Mouse (Mus musculus) kidney, postnatal 0 days (tissue): ENCODE measurements around the gene Slc25a42. TPM values are rescaled to one million over a fixed set of nuclear protein-coding genes. Genes with fewer than 3 reads are reported as not detected.

ENCODE experiments used
- ATAC-seq: fragments of 200-750 bp; cut with Nextera tagmentation; replicated peaks from 2 replicates; pipeline ENCODE4 v1.8.0; 2017; ENCODE audit warnings: low read depth, moderate number of reproducible peaks, moderate TSS enrichment, moderate library complexity; ENCODE audit not compliant: low FRiP score
- DNase-seq: peaks from one replicate; pipeline ENCODE4 v3.0.0-alpha.2; 2016; ENCODE audit warnings: low spot score
- H3K27ac ChIP-seq: fragments of 300-500 bp; sonication (generic); 2 replicates; pipeline ENCODE4 v1.5.1; 2014; ENCODE audit warnings: mild to moderate bottlenecking
- H3K27me3 ChIP-seq: fragments of 300-500 bp; sonication (generic); 2 replicates; pipeline ENCODE4 v1.6.1; 2014; ENCODE audit warnings: low read length, mixed read lengths; ENCODE audit not compliant: insufficient read depth
- H3K36me3 ChIP-seq: fragments of 300-500 bp; sonication (generic); 2 replicates; pipeline ENCODE4 v1.6.1; 2014; ENCODE audit warnings: low read length, mixed read lengths; ENCODE audit not compliant: insufficient read depth
- H3K4me1 ChIP-seq: fragments of 300-500 bp; sonication (generic); replicated peaks from 2 replicates; pipeline ENCODE4 v1.6.1; 2014; ENCODE audit warnings: antibody characterized with exemption, low read length, mixed read lengths; ENCODE audit not compliant: insufficient read depth
- H3K4me2 ChIP-seq: fragments of 300-500 bp; sonication (generic); 2 replicates; pipeline ENCODE4 v1.6.1; 2014; ENCODE audit warnings: mild to moderate bottlenecking, low read length, moderate library complexity, mixed read lengths
- H3K4me3 ChIP-seq: fragments of 300-500 bp; sonication (generic); replicated peaks from 2 replicates; pipeline ENCODE4 v1.5.1; 2014; ENCODE audit warnings: low read depth, low read length
- H3K9ac ChIP-seq: fragments of 300-500 bp; sonication (generic); 2 replicates; pipeline ENCODE4 v1.6.1; 2014; ENCODE audit warnings: low read depth, low read length
- H3K9me3 ChIP-seq: fragments of 300-500 bp; sonication (generic); replicated peaks from 2 replicates; pipeline ENCODE4 v1.6.1; 2016; ENCODE audit warnings: low read length, inconsistent platforms, mixed read lengths
- CTCF ChIP-seq: IDR thresholded peaks from 2 replicates; pipeline ENCODE4 v1.5.1; 2016; ENCODE audit warnings: antibody characterized with exemption, low read depth, mild to moderate bottlenecking, moderate library complexity
- WGBS: fragments of 180-500 bp; shearing (Covaris S2); extraction: QIAGEN DNeasy Blood & Tissue Kit; methylation state at CpG from one replicate; pipeline ENCODE4 v1.1.7; 2014; 5-methylcytosine and 5-hydroxymethylcytosine counted together
- polyA plus RNA-seq: library from polyadenylated mRNA; unstranded; fragments of >200 nt; fragmentation: Nextera tagmentation; extraction: Ambion mirVana; gene quantifications from 2 replicates; pipeline ENCODE4 v1.2.1, GENCODE M21; 2015

Slc25a42 gene
- polyA plus RNA-seq, 1 experiment from 2014 or later: 5.6 TPM

GRCm38 (mm10) chr8:70211275-70211674 is 830 bp downstream of the Slc25a42 start:
- Histone ChIP-seq H3K4me3 (peak overlapping the region; percentile 62), H3K27me3 (no peaks in the 10 kb centered on the region), H3K9ac (peak overlapping the region; percentile 58), H3K9me3 (no peaks in the 10 kb centered on the region), H3K27ac (no peak overlapping the region), H3K4me2 (peak overlapping the region; percentile 98), H3K4me1 (peaks cover 5% of the 10 kb centered on the region), H3K36me3 (no peaks in the 10 kb centered on the region)
- TF ChIP-seq CTCF: no peak
- DNase-seq (no peak), ATAC-seq (no peak)
- WGBS: 86% methylated on average over 1 of the region's 1 CpGs

GRCm38 (mm10) chr8:70210538-70210937 is 1.6 kb downstream of the Slc25a42 start:
- peak overlapping the region; percentile 98; the same call in 1 of the 2 replicates for H3K4me2 ChIP-seq
- H3K9ac ChIP-seq: no peak overlapping the region
- peaks cover 5% of the 10 kb centered on the region for H3K4me1 ChIP-seq
- no peaks in the 10 kb centered on the region for H3K9me3 ChIP-seq
- H3K36me3 ChIP-seq: no peaks in the 10 kb centered on the region
- DNase-seq (peak; percentile 48), ATAC-seq (no peak)
- 17% methylated on average over 8 of the region's 8 CpGs for WGBS
- no peak overlapping the region for H3K4me3 ChIP-seq
- peak; percentile 32; the same call in 1 of the 2 replicates for TF ChIP-seq CTCF
- no peaks in the 10 kb centered on the region for H3K27me3 ChIP-seq
- 0 out of 2 replicates have a peak overlapping the region, but pooled peaks have one; percentile 38 for H3K27ac ChIP-seq

GRCm38 (mm10) chr8:70208130-70208529 is 4.0 kb downstream of the Slc25a42 start:
- ATAC-seq (no peak), DNase-seq (peak; percentile 33)
- no peak for TF ChIP-seq CTCF
- WGBS: 34% methylated on average over 1 of the region's 1 CpGs
- H3K4me2 ChIP-seq: no peak overlapping the region
- H3K27me3 ChIP-seq: no peaks in the 10 kb centered on the region
- H3K4me1 ChIP-seq: peaks cover 5% of the 10 kb centered on the region
- no peaks in the 10 kb centered on the region for H3K36me3 ChIP-seq
- no peak overlapping the region for H3K4me3 ChIP-seq
- H3K9ac ChIP-seq: no peak overlapping the region
- peak overlapping the region; percentile 25; the same call in 1 of the 2 replicates for H3K27ac ChIP-seq
- H3K9me3 ChIP-seq: no peaks in the 10 kb centered on the region

DNA sequence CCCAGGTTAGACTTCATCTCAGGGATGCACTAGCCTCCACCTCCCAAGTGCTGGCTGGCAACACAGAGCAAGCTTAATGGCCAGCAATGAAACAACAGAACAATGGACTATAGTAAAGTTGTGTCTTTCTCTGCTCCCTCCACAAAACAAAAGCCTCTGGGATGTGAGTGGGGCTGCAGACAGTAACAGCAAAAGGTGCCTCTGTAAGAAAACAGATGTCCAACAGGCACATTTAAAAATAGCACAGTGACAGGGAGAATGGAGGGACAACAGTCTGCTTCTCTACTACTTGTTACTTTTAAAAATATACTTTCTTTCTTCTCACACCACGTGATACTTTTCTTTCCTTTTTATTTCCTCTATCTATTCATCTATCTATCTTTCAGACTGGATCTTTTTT is 7.3 kb downstream of the Slc25a42 start:
- H3K4me1 ChIP-seq: no peaks in the 10 kb centered on the region
- 65% methylated on average over 1 of the region's 1 CpGs for WGBS
- no peak overlapping the region for H3K4me3 ChIP-seq
- no peak for DNase-seq
- H3K27ac ChIP-seq: no peak overlapping the region
- no peak overlapping the region for H3K9ac ChIP-seq
- H3K9me3 ChIP-seq: no peaks in the 10 kb centered on the region
- no peak overlapping the region for H3K4me2 ChIP-seq
- no peaks in the 10 kb centered on the region for H3K27me3 ChIP-seq
- TF ChIP-seq CTCF: no peak
- ATAC-seq: no peak
- no peaks in the 10 kb centered on the region for H3K36me3 ChIP-seq

DNA sequence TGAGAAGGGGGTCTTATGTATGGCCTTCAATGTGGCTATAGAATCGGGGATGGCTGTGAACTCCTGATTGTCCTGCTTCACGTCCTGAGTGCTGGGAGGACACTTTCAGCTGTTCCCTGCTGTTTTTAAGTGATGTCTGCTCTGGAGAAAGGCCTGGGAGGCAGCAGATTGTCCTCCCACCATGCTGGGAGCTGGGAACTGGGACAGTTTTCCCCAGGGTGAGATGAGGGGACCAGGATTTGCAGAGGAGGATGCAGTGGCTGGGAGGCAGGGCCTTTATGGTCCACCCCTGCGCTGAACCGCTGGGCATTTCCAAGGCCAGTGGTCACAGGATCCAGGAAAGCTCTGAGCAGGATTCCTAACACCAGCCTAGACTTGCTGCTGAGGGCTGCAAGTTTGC is 9.0 kb downstream of the Slc25a42 start:
- no peak for TF ChIP-seq CTCF
- ATAC-seq (no peak), DNase-seq (no peak)
- H3K4me3 ChIP-seq: no peak overlapping the region
- no peaks in the 10 kb centered on the region for H3K9me3 ChIP-seq
- no peaks in the 10 kb centered on the region for H3K27me3 ChIP-seq
- H3K4me2 ChIP-seq: no peak overlapping the region
- no peaks in the 10 kb centered on the region for H3K36me3 ChIP-seq
- H3K9ac ChIP-seq: no peak overlapping the region
- WGBS: 71% methylated on average over 4 of the region's 4 CpGs
- no peaks in the 10 kb centered on the region for H3K4me1 ChIP-seq
- H3K27ac ChIP-seq: no peak overlapping the region

GRCm38 (mm10) chr8:70201417-70201816 is 10.7 kb downstream of the Slc25a42 start:
- no peaks in the 10 kb centered on the region for H3K36me3 ChIP-seq
- no peaks in the 10 kb centered on the region for H3K4me1 ChIP-seq
- no peak overlapping the region for H3K9ac ChIP-seq
- no peak for TF ChIP-seq CTCF
- no peak overlapping the region for H3K4me2 ChIP-seq
- no peak overlapping the region for H3K4me3 ChIP-seq
- no peak overlapping the region for H3K27ac ChIP-seq
- H3K27me3 ChIP-seq: no peaks in the 10 kb centered on the region
- no peaks in the 10 kb centered on the region for H3K9me3 ChIP-seq
- no peak for ATAC-seq
- WGBS: 93% methylated on average over 3 of the region's 3 CpGs
- DNase-seq: no peak

GRCm38 (mm10) chr8:70200098-70200681 is 11.9 kb downstream of the Slc25a42 start:
- peak; percentile 63 for TF ChIP-seq CTCF
- 34% methylated on average over 5 of the region's 5 CpGs for WGBS
- H3K9me3 ChIP-seq: no peaks in the 10 kb centered on the region
- H3K27ac ChIP-seq: no peak overlapping the region
- no peaks in the 10 kb centered on the region for H3K36me3 ChIP-seq
- no peaks in the 10 kb centered on the region for H3K4me1 ChIP-seq
- H3K27me3 ChIP-seq: no peaks in the 10 kb centered on the region
- DNase-seq (peak; percentile 56), ATAC-seq (no peak)
- H3K4me2 ChIP-seq: no peak overlapping the region
- no peak overlapping the region for H3K9ac ChIP-seq
- H3K4me3 ChIP-seq: no peak overlapping the region
